Mouse (Mus musculus) neural tube, embryonic 15.5 days (tissue): Measurements from ENCODE around the gene Slc35c1. TPM values are rescaled to one million over a fixed set of nuclear protein-coding genes. Genes with fewer than 3 reads are reported as not detected.

ENCODE experiments used
- ATAC-seq: fragments of 200-750 bp; cut with Nextera tagmentation; 2 replicates; pipeline ENCODE4 v1.8.0; 2017; ENCODE audit warnings: mild to moderate bottlenecking, moderate TSS enrichment, moderate library complexity; ENCODE audit not compliant: low FRiP score
- H3K27ac ChIP-seq: fragments of 300-500 bp; sonication (generic); replicated peaks from 2 replicates; pipeline ENCODE4 v1.5.1; 2015; ENCODE audit warnings: mild to moderate bottlenecking, inconsistent platforms
- H3K27me3 ChIP-seq: fragments of 300-500 bp; sonication (generic); replicated peaks from 2 replicates; pipeline ENCODE4 v1.6.1; 2015; ENCODE audit warnings: inconsistent platforms
- H3K36me3 ChIP-seq: fragments of 300-500 bp; sonication (generic); 2 replicates; pipeline ENCODE4 v1.6.1; 2015; ENCODE audit warnings: inconsistent platforms
- H3K4me1 ChIP-seq: fragments of 300-500 bp; sonication (generic); 2 replicates; pipeline ENCODE4 v1.6.1; 2015; ENCODE audit warnings: inconsistent platforms
- H3K4me2 ChIP-seq: fragments of 300-500 bp; sonication (generic); 2 replicates; pipeline ENCODE4 v1.6.1; 2015; ENCODE audit warnings: inconsistent platforms, mild to moderate bottlenecking, moderate library complexity
- H3K4me3 ChIP-seq: fragments of 300-500 bp; sonication (generic); replicated peaks from 2 replicates; pipeline ENCODE4 v1.5.1; 2015; ENCODE audit warnings: mild to moderate bottlenecking, inconsistent platforms
- H3K9ac ChIP-seq: fragments of 300-500 bp; sonication (generic); replicated peaks from 2 replicates; pipeline ENCODE4 v1.6.1; 2015; ENCODE audit warnings: mild to moderate bottlenecking, inconsistent platforms
- H3K9me3 ChIP-seq: fragments of 300-500 bp; sonication (generic); replicated peaks from 2 replicates; pipeline ENCODE4 v1.6.1; 2016; ENCODE audit warnings: inconsistent platforms
- WGBS: fragments of 180-500 bp; shearing (Covaris S2); methylation state at CpG from one replicate; pipeline ENCODE4 v1.1.7; 2015; ENCODE audit warnings: mixed read lengths; 5-methylcytosine and 5-hydroxymethylcytosine counted together
- polyA plus RNA-seq: library from polyadenylated mRNA; unstranded; fragments of >200 nt; fragmentation: Nextera tagmentation; extraction: Ambion mirVana; gene quantifications from 2 replicates; pipeline ENCODE4 v1.2.1, GENCODE M21; 2015

The Slc35c1 gene
- polyA plus RNA-seq, 1 experiment from 2014 or later = 16.6 TPM

DNA sequence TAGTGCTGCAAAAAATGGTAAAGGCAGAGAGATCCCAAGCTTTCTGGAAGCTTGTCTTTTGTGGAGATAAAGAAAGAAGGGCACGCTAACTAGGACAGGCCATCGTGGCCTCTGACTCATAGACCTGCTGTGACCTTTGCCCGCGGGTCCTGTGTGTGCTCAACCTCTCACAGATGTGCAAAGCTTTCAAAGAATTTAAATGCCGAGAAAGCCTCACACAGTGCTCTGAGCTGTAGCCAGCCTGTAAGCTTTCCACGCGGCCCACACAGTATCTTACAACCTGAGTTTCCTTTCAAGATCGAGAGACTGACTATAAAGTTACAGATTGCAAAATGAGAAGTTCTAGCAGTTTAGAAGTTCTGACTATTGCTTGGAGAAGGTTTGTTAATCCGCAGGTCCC lies 14.4 kb downstream of the Slc35c1 start:
- 50% methylated on average over 9 of the region's 9 CpGs for WGBS
- ATAC-seq = no peak
- H3K4me2 ChIP-seq = no peak overlapping the region

DNA sequence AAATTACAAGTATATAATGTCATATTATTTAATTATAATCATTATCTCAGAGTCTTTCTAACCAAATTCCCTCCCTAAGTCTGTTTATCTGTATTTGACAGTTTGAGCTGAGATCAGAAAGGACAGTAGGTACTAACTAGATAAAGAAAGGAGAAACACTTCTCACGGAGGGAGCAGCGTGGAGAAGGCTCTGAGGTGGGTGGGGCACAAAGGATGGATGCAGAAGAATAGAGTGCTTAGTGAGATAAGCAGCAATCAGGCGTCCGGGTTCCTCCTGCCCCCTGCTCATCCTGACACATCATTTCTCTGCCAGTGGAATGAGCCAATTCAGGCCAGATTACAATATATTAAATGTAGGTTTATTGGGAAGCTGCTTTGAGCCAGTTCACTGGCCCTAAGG lies 16.0 kb downstream of the Slc35c1 start:
- 57% methylated on average over 4 of the region's 4 CpGs for WGBS
- Histone ChIP-seq H3K27me3 (0 out of 2 replicates have a peak, but pooled peaks cover 3% of the 10 kb centered on the region), H3K4me1 (no peaks in the 10 kb centered on the region), H3K36me3 (no peaks in the 10 kb centered on the region), H3K9ac (no peak overlapping the region), H3K27ac (no peak overlapping the region), H3K4me2 (no peak overlapping the region), H3K9me3 (no peaks in the 10 kb centered on the region), H3K4me3 (no peak overlapping the region)
- no peak for ATAC-seq

More for the DNA sequence above, 14.4 kb downstream of the Slc35c1 start:
- Histone ChIP-seq H3K9ac (no peak overlapping the region), H3K36me3 (no peaks in the 10 kb centered on the region), H3K4me3 (no peak overlapping the region), H3K4me1 (no peaks in the 10 kb centered on the region), H3K9me3 (no peaks in the 10 kb centered on the region), H3K27ac (no peak overlapping the region), H3K27me3 (0 out of 2 replicates have a peak, but pooled peaks cover 3% of the 10 kb centered on the region)

DNA sequence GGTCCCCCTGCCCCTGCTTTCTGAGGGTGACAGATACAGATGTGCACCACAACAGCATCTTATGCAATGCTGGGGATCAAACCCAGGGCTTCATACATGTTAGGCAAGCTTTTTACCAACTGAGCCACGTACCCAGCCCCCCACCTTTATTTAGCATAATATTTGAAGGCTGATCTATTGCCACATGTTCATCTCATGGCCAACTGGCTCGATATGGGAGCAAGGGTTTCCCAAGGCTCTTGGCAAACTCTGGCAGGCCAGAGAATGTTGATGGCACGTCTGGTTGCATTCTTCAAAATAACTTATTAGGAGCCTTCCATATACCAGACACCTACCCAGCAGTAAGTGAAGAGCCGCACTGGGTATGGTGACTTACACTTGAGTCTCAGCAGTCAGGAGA lies 17.0 kb downstream of the Slc35c1 start:
- Histone ChIP-seq H3K4me1 (no peaks in the 10 kb centered on the region), H3K36me3 (no peaks in the 10 kb centered on the region), H3K9ac (no peak overlapping the region), H3K4me2 (no peak overlapping the region), H3K9me3 (no peaks in the 10 kb centered on the region), H3K27me3 (0 out of 2 replicates have a peak, but pooled peaks cover 3% of the 10 kb centered on the region), H3K27ac (no peak overlapping the region), H3K4me3 (no peak overlapping the region)
- no peak for ATAC-seq
- WGBS = 85% methylated on average over 4 of the region's 4 CpGs

DNA sequence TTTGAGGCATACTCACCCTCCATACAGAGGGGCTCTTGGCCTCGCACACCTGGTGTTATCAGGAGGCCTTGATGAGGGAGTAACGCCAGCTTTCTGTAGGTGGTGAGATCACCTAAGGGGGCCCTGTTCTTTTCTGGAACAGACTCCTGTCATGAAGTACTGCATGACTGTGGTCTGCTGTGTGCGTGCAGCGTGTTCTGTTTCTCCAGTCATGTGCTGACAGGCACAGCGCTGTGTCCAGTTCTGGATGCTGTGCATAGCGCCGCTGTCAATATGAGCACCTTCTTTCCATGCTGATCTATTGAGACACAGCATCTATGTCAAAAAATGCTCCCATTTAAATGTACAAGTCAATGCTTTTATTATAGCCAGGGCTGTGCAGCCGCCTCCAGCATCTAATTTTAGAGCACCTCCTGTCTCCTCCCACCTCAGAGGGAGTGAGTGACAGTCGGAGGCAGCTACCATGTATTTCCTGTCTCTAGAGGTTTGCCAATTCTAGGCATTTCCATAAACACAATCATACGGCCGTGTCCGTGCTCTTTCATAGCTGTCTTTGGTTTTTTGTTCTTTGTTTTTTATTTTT lies 17.8 kb downstream of the Slc35c1 start:
- Histone ChIP-seq H3K36me3 (no peaks in the 10 kb centered on the region), H3K9ac (no peak overlapping the region), H3K9me3 (no peaks in the 10 kb centered on the region), H3K4me3 (no peak overlapping the region), H3K27ac (no peak overlapping the region), H3K27me3 (0 out of 2 replicates have a peak, but pooled peaks cover 3% of the 10 kb centered on the region), H3K4me2 (no peak overlapping the region), H3K4me1 (no peaks in the 10 kb centered on the region)
- 78% methylated on average over 12 of the region's 12 CpGs for WGBS
- ATAC-seq = no peak

DNA sequence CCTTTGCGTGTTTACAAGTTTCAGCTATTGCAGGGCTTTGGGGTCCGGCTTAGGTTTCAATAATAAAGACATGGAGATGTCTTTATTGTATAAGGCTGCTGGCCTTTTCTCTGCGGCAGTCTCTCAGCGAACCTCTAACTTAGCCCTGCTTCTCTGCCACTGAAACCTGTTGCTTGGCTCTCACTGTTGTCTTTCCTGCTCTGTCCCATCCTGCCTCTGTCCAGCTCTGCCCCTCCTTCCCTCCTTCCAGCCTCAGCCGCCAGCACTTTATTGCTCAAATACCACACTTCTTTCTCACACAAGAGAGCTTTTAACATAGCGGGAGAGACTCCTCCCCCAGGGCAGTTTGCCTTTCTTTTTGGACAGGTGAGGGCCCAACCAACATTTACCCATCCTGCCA lies 19.9 kb downstream of the Slc35c1 start:
- 53% methylated on average over 6 of the region's 6 CpGs for WGBS
- H3K4me2 ChIP-seq = no peak overlapping the region
- no peak overlapping the region for H3K4me3 ChIP-seq
- H3K4me1 ChIP-seq = no peaks in the 10 kb centered on the region
- H3K9me3 ChIP-seq = no peaks in the 10 kb centered on the region
- no peaks in the 10 kb centered on the region for H3K36me3 ChIP-seq
- no peak for ATAC-seq
- no peak overlapping the region for H3K9ac ChIP-seq
- H3K27ac ChIP-seq = no peak overlapping the region
- 0 out of 2 replicates have a peak, but pooled peaks cover 6% of the 10 kb centered on the region for H3K27me3 ChIP-seq

DNA sequence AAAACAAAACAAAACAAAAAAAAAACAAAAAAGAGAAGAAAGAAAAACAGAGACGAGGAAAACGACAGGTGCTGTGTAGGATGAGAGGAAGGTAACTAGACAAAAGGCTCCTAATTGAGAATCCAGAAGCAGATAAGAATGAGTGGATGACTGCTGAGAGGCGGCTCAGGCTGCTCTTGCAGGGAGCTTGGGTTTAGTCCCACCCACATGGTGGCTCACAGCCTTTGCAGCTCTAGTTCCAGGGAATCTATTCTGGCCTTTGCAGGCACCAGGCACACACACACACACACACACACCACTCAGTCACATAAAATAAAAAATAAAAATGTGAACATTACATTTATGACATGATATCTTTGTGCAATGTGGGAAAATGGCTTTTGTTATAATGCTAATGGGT lies 21.8 kb downstream of the Slc35c1 start:
- H3K27me3 ChIP-seq = 0 out of 2 replicates have a peak, but pooled peaks cover 6% of the 10 kb centered on the region
- no peak for ATAC-seq

DNA sequence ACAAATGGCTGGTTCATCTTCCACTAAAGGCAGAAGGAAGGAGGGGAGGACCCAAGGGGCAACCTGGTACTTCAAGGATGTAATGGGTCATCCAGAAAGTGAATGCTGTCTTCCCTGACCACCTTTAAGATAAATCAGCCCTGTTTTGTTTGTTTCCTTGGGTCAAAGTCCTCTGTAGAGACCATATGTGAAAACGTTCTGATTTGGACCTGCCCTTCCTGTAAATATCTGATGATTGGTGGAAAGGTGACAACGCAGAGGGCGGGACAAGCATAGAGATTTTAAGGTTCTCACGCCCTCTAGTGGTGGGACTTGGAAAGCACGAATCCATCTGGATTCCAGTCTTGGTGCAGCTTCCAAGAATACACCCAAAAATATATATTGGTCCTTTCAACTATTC lies 22.5 kb downstream of the Slc35c1 start:
- Histone ChIP-seq H3K27me3 (0 out of 2 replicates have a peak, but pooled peaks cover 6% of the 10 kb centered on the region), H3K4me2 (peak overlapping the region; percentile 51), H3K27ac (no peak overlapping the region), H3K9me3 (no peaks in the 10 kb centered on the region), H3K4me1 (peaks cover 14% of the 10 kb centered on the region), H3K36me3 (no peaks in the 10 kb centered on the region), H3K9ac (no peak overlapping the region), H3K4me3 (0 out of 2 replicates have a peak overlapping the region, but pooled peaks have one; percentile 5)
- WGBS = 0% methylated on average over 5 of the region's 5 CpGs
- ATAC-seq = no peak

More for the DNA sequence above, 21.8 kb downstream of the Slc35c1 start:
- Histone ChIP-seq H3K36me3 (no peaks in the 10 kb centered on the region), H3K9me3 (no peaks in the 10 kb centered on the region), H3K27ac (no peak overlapping the region), H3K4me1 (peaks cover 9% of the 10 kb centered on the region), H3K4me3 (no peak overlapping the region), H3K9ac (no peak overlapping the region), H3K4me2 (no peak overlapping the region)
- 77% methylated on average over 3 of the region's 3 CpGs for WGBS

DNA sequence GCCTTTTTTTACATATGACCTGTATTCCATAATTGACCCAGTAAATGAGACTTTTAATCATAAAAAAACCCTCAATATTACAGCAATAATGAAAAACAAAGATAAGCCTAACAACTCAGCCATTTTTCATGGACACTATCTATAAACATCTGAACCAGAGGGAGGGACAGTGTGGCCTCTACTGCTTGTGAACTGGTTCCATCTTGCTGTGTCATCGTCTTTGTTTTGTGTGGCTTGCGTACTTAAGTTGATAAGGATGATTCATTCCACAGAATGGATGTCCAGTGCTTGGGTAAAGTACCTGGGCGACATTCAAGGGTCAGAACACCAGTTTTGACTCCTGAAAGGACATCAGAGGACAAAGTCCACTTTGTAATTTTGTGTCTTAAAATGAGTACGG lies 23.0 kb downstream of the Slc35c1 start:
- no peaks in the 10 kb centered on the region for H3K9me3 ChIP-seq
- H3K27me3 ChIP-seq = 0 out of 2 replicates have a peak, but pooled peaks cover 6% of the 10 kb centered on the region
- no peak overlapping the region for H3K9ac ChIP-seq
- no peaks in the 10 kb centered on the region for H3K36me3 ChIP-seq
- no peak for ATAC-seq
- H3K4me2 ChIP-seq = peak overlapping the region; percentile 51; the same call in 1 of the 2 replicates
- no peak overlapping the region for H3K4me3 ChIP-seq
- peaks cover 19% of the 10 kb centered on the region for H3K4me1 ChIP-seq
- H3K27ac ChIP-seq = no peak overlapping the region
- 82% methylated on average over 4 of the region's 4 CpGs for WGBS

DNA sequence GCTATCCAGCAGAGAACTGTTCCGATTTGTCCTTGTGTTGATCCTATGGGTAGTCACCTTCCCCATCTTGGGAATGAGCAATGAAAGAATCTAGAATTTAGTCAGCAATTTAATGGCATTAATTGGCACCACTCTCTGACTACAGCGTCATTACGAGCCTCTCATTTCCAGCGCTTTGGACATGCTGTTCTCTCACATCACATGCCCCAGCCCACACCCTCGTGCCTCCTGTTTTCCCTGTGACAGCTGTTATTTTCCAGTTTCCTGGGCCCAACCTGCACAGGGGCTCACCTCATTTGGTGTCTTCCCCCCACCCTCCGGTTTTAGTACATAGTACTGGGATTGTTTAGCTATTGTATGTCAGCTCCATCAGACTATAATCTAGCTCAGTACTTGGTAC lies 25.3 kb downstream of the Slc35c1 start:
- Histone ChIP-seq H3K9ac (peak overlapping the region; percentile 52; the same call in 1 of the 2 replicates), H3K27me3 (0 out of 2 replicates have a peak, but pooled peaks cover 3% of the 10 kb centered on the region), H3K4me1 (peaks cover 41% of the 10 kb centered on the region), H3K4me2 (peak overlapping the region; percentile 82), H3K36me3 (no peaks in the 10 kb centered on the region), H3K4me3 (peak overlapping the region; percentile 93), H3K27ac (peak overlapping the region; percentile 80; the same call in 1 of the 2 replicates), H3K9me3 (no peaks in the 10 kb centered on the region)
- ATAC-seq = no peak
- 55% methylated on average over 6 of the region's 6 CpGs for WGBS

DNA sequence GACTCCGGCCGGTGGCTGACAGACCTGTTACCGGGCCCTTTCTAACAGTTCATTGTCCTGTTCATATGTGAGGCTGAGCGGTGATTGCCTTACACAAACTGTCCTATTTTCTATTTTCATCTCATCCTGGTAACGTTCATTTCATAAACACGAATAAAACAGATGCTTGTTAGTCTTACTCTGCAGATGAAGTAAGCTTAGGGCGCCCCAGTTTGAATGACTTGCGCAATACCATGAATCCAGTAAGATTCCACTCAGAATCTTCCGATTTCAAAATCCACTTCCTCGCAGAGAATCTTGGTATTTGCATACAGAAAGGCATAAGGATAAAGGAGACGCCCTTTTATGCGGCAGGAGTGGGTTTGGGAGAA lies 26.0 kb downstream of the Slc35c1 start:
- Histone ChIP-seq H3K9ac (peak overlapping the region; percentile 52), H3K27me3 (0 out of 2 replicates have a peak, but pooled peaks cover 3% of the 10 kb centered on the region), H3K27ac (peak overlapping the region; percentile 80), H3K36me3 (no peaks in the 10 kb centered on the region), H3K4me3 (peak overlapping the region; percentile 93), H3K4me1 (peaks cover 47% of the 10 kb centered on the region), H3K9me3 (no peaks in the 10 kb centered on the region), H3K4me2 (peak overlapping the region; percentile 82)
- ATAC-seq = no peak
- WGBS = 6% methylated on average over 12 of the region's 12 CpGs

DNA sequence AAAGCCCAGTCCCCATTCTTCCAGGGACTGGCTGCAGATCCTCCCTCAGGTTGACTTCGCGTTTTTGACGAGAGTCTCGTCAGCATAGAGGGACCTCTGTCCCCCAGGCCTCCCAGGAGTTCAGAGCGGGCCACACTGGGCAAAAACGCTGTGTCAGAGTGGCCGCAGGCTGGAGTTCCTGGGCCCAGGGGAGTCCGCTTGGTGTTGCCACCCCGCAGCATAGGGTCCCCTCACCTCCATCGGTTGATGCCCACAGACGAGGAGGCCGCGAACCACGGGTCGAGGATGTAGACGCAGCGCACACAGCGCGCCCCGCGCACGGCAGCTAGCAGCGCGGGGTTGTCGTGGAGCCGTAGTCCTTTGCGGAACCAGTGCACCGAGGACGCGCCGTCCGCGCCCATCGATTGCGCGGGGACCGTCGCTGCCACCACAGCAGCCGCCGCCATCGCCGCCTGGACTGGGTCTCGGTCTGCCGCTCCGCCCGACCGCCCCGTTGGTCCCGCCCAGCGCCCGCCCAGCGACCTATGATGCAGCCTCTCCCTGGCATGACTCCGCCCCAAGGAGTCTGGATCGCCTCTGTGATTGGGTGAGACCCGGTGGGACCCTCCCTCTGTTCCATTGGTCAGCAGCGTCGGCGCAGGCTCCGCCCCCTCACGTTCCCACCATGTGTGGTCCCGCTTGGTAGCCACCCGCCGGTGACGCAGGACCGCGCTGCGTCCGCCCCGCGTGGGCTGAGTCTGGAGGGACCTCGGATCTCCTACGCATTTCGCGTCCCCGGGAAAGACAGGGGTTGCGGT lies 26.6 kb downstream of the Slc35c1 start, which contains the start of gene Cry2:
Cry2 (minus strand) TSS at position 466 of the 797 bp plus-strand sequence.
- peaks cover 53% of the 10 kb centered on the region for H3K4me1 ChIP-seq
- no peaks in the 10 kb centered on the region for H3K36me3 ChIP-seq
- peak within 1 kb of the TSS; percentile 88 for H3K27ac ChIP-seq
- peak within 1 kb of the TSS; percentile 82 for H3K4me2 ChIP-seq
- H3K9ac ChIP-seq = peak within 1 kb of the TSS; percentile 83
- 0 out of 2 replicates have a peak, but pooled peaks cover 3% of the 10 kb centered on the region for H3K27me3 ChIP-seq
- WGBS = under 1% methylated on average over 73 of the region's 76 CpGs
- H3K4me3 ChIP-seq = peak within 1 kb of the TSS; percentile 93
- ATAC-seq = peak; percentile 97
- H3K9me3 ChIP-seq = no peaks in the 10 kb centered on the region
